Mouse (Mus musculus) embryonic facial prominence, embryonic 12.5 days (tissue): Measurements from ENCODE around the gene Smad6. TPM values are rescaled to one million over a fixed set of nuclear protein-coding genes. Genes with fewer than 3 reads are reported as not detected.

Experiments
- ATAC-seq: fragments of 200-750 bp; cut with Nextera tagmentation; 2 replicates; pipeline ENCODE4 v1.8.0; 2017; ENCODE audit not compliant: insufficient number of reproducible peaks, insufficient read depth, low FRiP score, low TSS enrichment
- H3K27ac ChIP-seq: fragments of 300-500 bp; sonication (generic); 2 replicates; pipeline ENCODE4 v1.5.1; 2016; ENCODE audit warnings: mild to moderate bottlenecking
- H3K27me3 ChIP-seq: fragments of 300-500 bp; sonication (generic); 2 replicates; pipeline ENCODE4 v1.6.1; 2016; ENCODE audit warnings: mild to moderate bottlenecking, moderate library complexity
- H3K36me3 ChIP-seq: fragments of 300-500 bp; sonication (generic); 2 replicates; pipeline ENCODE4 v1.6.1; 2016; ENCODE audit warnings: mild to moderate bottlenecking
- H3K4me1 ChIP-seq: fragments of 300-500 bp; sonication (generic); 2 replicates; pipeline ENCODE4 v1.6.1; 2016
- H3K4me2 ChIP-seq: fragments of 300-500 bp; sonication (generic); replicated peaks from 2 replicates; pipeline ENCODE4 v1.6.1; 2016; ENCODE audit warnings: mild to moderate bottlenecking, moderate library complexity
- H3K4me3 ChIP-seq: fragments of 300-500 bp; sonication (generic); 2 replicates; pipeline ENCODE4 v1.5.1; 2016; ENCODE audit warnings: mild to moderate bottlenecking
- H3K9ac ChIP-seq: fragments of 300-500 bp; sonication (generic); 2 replicates; pipeline ENCODE4 v1.6.1; 2016; ENCODE audit warnings: mild to moderate bottlenecking, moderate library complexity
- H3K9me3 ChIP-seq: fragments of 300-500 bp; sonication (generic); 2 replicates; pipeline ENCODE4 v1.6.1; 2016; ENCODE audit warnings: mild to moderate bottlenecking, moderate library complexity
- WGBS: fragments of 180-500 bp; shearing (Covaris S2); methylation state at CpG from one replicate; pipeline ENCODE4 v1.1.7; 2016; 5-methylcytosine and 5-hydroxymethylcytosine counted together
- polyA plus RNA-seq: library from polyadenylated mRNA; unstranded; fragments of >200 nt; fragmentation: Nextera tagmentation; extraction: Ambion mirVana; gene quantifications from 2 replicates; pipeline ENCODE4 v1.2.1, GENCODE M21; 2016

Smad6 gene
- polyA plus RNA-seq, 1 experiment from 2014 or later, result 25.4 TPM

DNA sequence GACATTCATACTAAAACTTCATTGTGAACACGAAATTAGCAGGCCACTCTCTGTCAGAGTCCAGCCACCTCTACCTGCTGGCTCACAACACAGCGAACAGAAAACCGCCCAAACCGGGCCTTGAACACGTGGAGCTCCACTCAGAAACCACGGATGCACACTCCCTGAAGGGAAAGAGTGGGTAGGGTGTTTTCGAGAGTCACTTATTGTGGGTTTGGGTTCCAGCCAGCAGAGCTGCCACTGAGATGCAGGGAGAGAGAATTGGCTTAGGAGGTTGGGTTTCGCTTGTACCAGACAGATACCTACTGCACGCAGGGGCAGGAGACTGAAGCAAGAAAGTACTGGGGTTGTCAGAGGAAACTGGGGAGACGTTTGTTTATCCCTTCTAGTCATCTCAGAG, 52.4 kb downstream of the Smad6 start:
- peaks cover 81% of the 10 kb centered on the region for H3K4me1 ChIP-seq
- no peaks in the 10 kb centered on the region for H3K9me3 ChIP-seq
- H3K36me3 ChIP-seq, result peaks cover 12% of the 10 kb centered on the region; the same call in 1 of the 2 replicates
- H3K27ac ChIP-seq, result peak overlapping the region; percentile 50; the same call in 1 of the 2 replicates
- H3K4me3 ChIP-seq, result no peak overlapping the region
- H3K9ac ChIP-seq, result no peak overlapping the region
- H3K4me2 ChIP-seq, result no peak overlapping the region
- no peak for ATAC-seq
- 78% methylated on average over 10 of the region's 10 CpGs for WGBS
- H3K27me3 ChIP-seq, result no peaks in the 10 kb centered on the region

DNA sequence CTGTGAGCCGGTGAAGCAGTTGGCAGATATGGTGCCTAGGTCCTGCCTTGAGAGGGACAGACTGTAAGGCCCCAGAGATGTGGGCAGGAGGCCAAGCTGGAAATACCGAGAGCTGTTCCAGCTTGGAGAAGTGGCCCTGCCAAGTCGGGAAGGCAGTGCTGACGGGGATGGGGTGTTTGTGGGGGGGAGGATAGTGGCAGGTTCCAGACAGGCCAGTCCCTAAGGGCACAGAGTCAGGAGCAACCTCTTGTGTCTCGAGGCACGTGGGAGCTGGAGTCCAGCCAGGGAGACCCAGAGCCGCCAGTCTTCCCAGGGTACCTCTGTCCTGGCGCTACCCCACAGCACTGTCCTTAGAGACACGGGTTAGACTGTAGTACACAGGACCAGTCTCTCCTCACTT, 53.3 kb downstream of the Smad6 start:
- Histone ChIP-seq H3K4me1 (peaks cover 81% of the 10 kb centered on the region), H3K9ac (no peak overlapping the region), H3K9me3 (no peaks in the 10 kb centered on the region), H3K36me3 (peaks cover 12% of the 10 kb centered on the region; the same call in 1 of the 2 replicates), H3K4me2 (no peak overlapping the region), H3K27ac (peak overlapping the region; percentile 50), H3K27me3 (no peaks in the 10 kb centered on the region), H3K4me3 (no peak overlapping the region)
- ATAC-seq, result no peak
- WGBS, result 65% methylated on average over 9 of the region's 9 CpGs

DNA sequence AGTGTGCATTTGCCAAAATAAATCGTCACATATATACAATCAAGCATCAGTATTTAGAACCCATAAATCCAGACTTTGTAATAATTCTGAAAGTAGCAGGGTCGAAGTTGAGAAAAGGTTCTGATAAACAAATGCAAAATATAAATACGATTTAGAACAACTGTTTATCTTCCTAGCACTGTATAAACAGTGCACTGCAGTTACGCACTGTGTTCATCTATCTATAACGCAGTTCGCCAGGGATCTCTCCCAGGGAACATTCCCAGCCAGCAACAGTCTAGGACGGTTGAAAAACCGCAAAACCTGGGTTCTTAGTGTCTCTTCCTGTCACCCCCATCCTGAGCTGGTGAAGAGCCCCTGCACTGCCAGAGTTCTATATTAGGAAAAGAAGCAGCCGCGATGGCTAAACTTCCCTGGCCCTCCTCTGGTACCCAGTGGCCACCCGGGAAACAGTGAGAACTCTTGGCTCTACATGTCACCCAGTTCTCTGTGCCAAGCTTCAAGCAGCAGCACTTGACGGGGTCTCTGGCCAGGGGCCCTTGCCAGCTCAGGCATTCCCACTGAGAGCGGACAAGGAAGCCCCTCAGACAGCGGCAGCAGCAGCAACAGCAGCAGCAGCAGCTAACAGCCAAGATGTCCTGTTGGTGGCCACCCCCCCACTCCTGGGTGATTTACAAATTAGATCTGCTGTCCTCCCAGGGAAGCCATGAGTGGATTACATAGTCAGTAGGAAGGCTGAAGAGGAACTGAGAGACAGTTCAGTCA, 54.3 kb downstream of the Smad6 start:
- peaks cover 81% of the 10 kb centered on the region for H3K4me1 ChIP-seq
- H3K4me3 ChIP-seq, result no peak overlapping the region
- peak overlapping the region; percentile 63 for H3K27ac ChIP-seq
- no peaks in the 10 kb centered on the region for H3K9me3 ChIP-seq
- WGBS, result 78% methylated on average over 14 of the region's 14 CpGs
- peaks cover 7% of the 10 kb centered on the region; the same call in 1 of the 2 replicates for H3K36me3 ChIP-seq
- H3K4me2 ChIP-seq, result no peak overlapping the region
- ATAC-seq, result no peak
- H3K27me3 ChIP-seq, result no peaks in the 10 kb centered on the region
- H3K9ac ChIP-seq, result no peak overlapping the region

DNA sequence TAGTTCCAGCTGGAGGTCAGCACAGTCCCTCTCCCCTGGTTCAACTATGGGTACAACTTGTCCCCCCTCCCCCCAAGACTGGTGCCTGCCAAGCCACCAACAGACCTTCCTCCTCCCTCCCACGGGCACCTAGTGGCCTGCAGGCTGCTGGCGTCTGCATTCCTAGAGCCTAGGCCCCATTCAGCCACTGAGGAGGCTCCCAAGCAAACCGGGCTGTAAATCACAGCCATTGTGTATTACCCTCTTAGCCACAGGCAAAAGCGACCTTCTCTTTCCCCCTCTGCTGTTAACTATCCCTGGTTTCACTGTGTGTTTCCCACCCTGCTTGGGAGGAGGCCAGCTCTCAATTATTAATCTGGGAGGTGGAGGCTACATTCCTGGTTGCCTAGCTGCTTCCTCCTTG, 56.3 kb downstream of the Smad6 start:
- Histone ChIP-seq H3K4me3 (no peak overlapping the region), H3K9ac (no peak overlapping the region), H3K4me2 (no peak overlapping the region), H3K27me3 (no peaks in the 10 kb centered on the region), H3K36me3 (no peaks in the 10 kb centered on the region), H3K4me1 (peaks cover 83% of the 10 kb centered on the region), H3K27ac (peak overlapping the region; percentile 36; the same call in 1 of the 2 replicates), H3K9me3 (no peaks in the 10 kb centered on the region)
- no peak for ATAC-seq
- 23% methylated on average over 4 of the region's 4 CpGs for WGBS

DNA sequence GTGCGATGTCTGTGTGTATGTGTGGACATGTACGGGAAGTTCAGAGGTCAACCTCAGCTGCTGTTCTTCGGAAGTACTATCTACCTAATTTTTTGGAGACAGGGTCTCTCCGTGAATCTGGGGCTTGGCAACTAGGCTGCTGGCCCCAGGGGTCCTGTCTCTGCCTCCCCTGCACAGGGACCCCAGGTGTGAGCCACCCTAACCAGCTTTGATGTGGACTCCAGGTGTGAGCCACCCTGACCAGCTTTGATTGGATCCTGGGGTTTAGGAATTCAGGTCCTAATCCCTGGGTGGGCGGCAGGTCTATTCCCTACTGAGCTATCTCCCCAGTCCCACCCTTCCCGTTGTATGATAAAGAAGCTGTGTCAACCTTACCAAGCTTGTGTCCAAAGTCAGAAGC, 60.0 kb downstream of the Smad6 start:
- Histone ChIP-seq H3K27me3 (no peaks in the 10 kb centered on the region), H3K9me3 (no peaks in the 10 kb centered on the region), H3K4me2 (no peak overlapping the region), H3K4me1 (peaks cover 86% of the 10 kb centered on the region), H3K27ac (0 out of 2 replicates have a peak overlapping the region, but pooled peaks have one; percentile 23), H3K9ac (no peak overlapping the region), H3K36me3 (no peaks in the 10 kb centered on the region), H3K4me3 (no peak overlapping the region)
- WGBS, result 58% methylated on average over 6 of the region's 6 CpGs
- ATAC-seq, result no peak

DNA sequence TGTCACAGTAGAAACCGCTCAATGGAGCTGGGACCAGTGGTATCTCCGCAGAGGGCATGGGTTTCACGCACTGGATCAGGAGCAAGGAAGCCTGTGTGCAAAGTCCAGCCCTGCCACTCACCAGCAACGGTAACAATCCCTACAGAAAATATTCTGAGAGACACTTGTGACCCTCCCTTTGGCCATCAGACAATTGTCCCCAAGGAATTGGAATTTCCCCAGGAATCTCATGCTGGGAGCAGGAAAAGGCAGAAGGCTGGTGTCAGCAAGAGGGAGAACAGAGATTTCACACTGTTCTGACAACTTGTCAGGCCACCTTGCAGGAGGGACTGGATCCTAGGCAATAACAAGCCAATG, 61.1 kb downstream of the Smad6 start:
- Histone ChIP-seq H3K9ac (no peak overlapping the region), H3K27me3 (no peaks in the 10 kb centered on the region), H3K4me1 (peaks cover 86% of the 10 kb centered on the region), H3K4me3 (no peak overlapping the region), H3K27ac (peak overlapping the region; percentile 94), H3K4me2 (peak overlapping the region; percentile 39), H3K9me3 (no peaks in the 10 kb centered on the region), H3K36me3 (no peaks in the 10 kb centered on the region)
- ATAC-seq, result no peak
- WGBS, result 8% methylated on average over 4 of the region's 4 CpGs

DNA sequence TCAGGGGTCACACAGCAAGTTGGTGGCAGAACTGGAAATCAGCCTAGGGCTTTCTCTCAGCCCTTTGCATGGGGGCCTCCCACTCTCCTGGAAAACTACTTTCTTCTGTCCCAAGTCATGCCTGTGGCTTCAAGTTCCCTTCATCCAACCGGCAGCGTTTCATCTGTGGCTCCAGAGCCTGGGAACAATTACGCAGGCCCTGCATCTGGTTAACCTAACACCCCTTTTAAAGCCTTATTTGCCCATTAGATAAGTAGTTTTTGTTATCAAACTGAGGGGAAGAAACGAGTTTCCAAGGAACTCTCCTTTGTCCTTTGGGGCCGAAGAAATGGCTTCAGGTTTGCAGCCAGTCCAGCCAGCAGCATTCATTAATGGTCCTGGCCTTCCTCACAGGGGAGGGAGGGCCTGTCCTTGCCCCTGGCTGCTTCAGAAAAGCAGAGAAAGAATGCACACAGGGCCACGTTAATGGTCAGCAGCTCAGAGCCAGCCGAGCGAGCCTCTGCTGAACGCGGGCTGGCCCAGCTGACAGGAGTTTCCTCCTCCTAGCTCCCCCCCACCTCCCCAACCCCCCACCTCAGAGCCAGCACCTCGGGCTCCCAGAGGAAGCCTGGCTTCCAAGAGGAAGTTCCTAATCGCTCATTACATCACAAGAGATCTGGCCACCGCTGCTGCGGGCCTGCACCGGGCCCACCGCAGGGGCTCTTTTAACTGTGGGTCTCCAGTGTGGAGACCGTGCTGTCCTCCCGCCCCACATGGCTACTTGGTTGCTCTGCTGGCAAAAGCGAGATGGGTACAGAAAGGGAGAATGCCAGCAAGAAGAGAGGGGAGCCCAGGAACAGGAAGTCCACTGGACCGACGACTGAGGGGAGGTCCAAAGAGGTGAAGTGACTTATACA, 61.7 kb downstream of the Smad6 start:
- Histone ChIP-seq H3K4me3 (no peak overlapping the region), H3K4me1 (peaks cover 79% of the 10 kb centered on the region), H3K9me3 (no peaks in the 10 kb centered on the region)

DNA sequence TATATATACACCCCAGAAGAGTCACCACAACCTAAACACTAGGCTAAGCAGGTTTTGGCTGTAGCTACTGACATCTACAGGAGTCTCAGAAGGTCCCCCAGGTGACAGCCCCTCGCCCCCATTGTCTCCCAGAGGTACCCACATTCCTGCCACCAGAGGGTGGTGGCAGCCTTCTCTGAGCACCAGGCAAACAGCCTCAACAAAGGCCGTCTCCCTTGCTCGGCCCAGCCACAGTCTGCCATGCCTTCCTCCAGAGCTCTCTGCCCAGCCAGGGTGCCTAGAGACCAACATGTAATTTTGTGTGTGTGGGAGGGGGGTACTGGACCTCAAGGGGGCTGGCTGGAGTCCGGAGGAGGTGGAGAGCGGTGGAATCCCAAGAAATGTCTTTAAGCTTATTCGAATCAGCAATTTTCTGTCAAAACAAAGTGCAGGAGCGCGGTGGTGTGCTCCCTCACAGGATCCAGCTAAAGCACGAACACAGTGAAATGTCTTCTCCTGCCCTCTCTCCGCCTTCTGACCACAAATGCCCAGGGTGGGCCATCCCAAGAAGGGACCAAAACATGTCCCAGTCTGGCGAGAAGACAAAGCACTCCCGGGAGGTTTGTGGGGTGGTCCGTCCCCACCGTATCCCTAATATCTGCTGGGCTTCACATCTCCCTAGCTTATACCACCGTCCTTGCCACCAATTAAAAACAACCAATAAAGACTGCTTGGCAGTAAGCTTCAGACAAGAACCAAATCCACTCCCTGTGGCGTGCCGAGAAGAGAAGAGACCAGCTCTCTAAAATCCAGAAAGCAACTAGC, 62.5 kb downstream of the Smad6 start:
- peak; percentile 66; the same call in 1 of the 2 replicates for ATAC-seq
- Histone ChIP-seq H3K4me3 (0 out of 2 replicates have a peak overlapping the region, but pooled peaks have one; percentile 4), H3K4me2 (peak overlapping the region; percentile 39)

More for the DNA sequence above, 61.7 kb downstream of the Smad6 start:
- 2% methylated on average over 21 of the region's 21 CpGs for WGBS
- H3K36me3 ChIP-seq, result no peaks in the 10 kb centered on the region
- H3K4me2 ChIP-seq, result peak overlapping the region; percentile 39
- H3K27me3 ChIP-seq, result no peaks in the 10 kb centered on the region
- no peak for ATAC-seq
- peak overlapping the region; percentile 44; the same call in 1 of the 2 replicates for H3K9ac ChIP-seq
- H3K27ac ChIP-seq, result peak overlapping the region; percentile 94

DNA sequence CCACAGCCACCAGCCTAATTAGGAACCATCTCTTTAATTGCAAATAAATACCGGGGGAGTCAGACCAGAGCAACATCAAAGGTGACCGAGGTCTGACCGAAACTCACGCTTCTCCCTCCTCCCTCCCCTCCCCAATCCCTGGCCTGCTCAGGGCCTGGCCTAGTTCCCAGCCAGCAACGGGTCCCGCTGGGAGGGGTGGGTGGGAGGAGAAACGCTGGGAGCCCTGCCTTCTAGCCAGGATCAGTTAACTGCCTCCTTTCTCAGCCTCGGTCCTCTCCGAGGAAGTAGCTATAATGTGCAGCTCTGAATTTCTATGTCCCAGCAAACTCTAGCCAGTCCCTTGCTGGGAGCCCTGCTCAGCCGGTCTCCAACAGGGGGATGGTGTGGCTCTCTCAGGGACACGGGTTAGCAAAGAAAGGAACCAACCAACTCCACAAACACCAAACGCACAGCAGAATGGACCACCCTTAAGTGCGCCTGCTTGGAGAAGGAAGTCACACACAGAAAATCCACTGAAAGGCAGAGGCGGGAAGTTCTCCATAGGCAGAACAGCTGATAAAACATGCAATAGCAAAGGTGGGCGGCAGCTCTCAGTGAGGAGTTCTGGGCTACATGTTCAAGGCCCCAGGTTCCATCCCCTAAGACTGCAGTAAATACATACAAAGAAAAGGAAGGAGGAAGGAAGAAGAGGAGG, 63.4 kb downstream of the Smad6 start:
- ATAC-seq, result no peak
- Histone ChIP-seq H3K36me3 (peaks cover 5% of the 10 kb centered on the region; the same call in 1 of the 2 replicates), H3K27ac (peak overlapping the region; percentile 94), H3K9ac (no peak overlapping the region; the same call in 1 of the 2 replicates), H3K4me2 (peak overlapping the region; percentile 39), H3K27me3 (no peaks in the 10 kb centered on the region), H3K9me3 (no peaks in the 10 kb centered on the region), H3K4me1 (peaks cover 65% of the 10 kb centered on the region), H3K4me3 (no peak overlapping the region)
- WGBS, result 14% methylated on average over 14 of the region's 15 CpGs

More for the DNA sequence above, 62.5 kb downstream of the Smad6 start:
- H3K9me3 ChIP-seq, result no peaks in the 10 kb centered on the region
- H3K36me3 ChIP-seq, result no peaks in the 10 kb centered on the region
- H3K4me1 ChIP-seq, result peaks cover 73% of the 10 kb centered on the region
- H3K27me3 ChIP-seq, result no peaks in the 10 kb centered on the region
- WGBS, result 10% methylated on average over 17 of the region's 17 CpGs
- peak overlapping the region; percentile 44 for H3K9ac ChIP-seq
- H3K27ac ChIP-seq, result peak overlapping the region; percentile 94

DNA sequence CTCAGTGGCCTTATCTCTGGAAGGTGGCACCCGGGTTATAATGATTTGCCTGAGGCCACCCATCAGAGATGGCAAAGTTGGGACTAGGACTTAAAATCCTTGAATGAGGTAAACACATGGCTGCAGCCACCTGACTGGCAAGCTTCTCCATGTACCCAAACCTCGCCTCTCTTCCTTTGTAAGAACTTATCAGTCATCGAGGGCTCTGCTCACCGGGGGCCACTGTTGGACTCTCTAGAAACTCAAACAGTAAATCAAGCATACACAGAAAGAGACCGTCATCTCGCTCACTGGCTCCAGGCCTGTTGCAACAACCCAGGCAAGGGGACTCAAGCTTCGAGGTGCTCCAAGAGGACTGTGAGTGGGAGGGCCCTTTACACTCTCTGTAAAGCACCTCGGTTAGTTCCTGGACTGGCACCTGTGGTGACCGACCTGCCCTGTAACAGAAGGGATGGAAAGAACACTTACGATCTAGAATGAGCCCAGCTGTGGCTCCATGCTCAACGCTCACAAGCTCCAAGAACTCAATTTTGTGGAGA, 64.1 kb downstream of the Smad6 start:
- Histone ChIP-seq H3K4me2 (peak overlapping the region; percentile 39; the same call in 1 of the 2 replicates), H3K4me1 (peaks cover 57% of the 10 kb centered on the region), H3K4me3 (no peak overlapping the region), H3K9me3 (no peaks in the 10 kb centered on the region), H3K27me3 (no peaks in the 10 kb centered on the region), H3K27ac (peak overlapping the region; percentile 94), H3K36me3 (peaks cover 9% of the 10 kb centered on the region), H3K9ac (no peak overlapping the region)
- WGBS, result 67% methylated on average over 11 of the region's 11 CpGs
- ATAC-seq, result no peak
